Comparison of ENCODE assay signal across 22 mouse cellular contexts in genomic region chr19:23946751-23947150, GRCm38 (mm10).
DNase-seq lines count a peak whose midpoint lies in the region; ATAC-seq and TF ChIP-seq lines count a peak whose summit lies in the region.
"Had no signal": no experiment of that assay in that cellular context is flagged by ENCODE, and none has a peak within 500 bp of the region (broad histone marks: within the 10 kb centered on the region; RNA-seq: fewer than 3 reads in every experiment).

No protein-coding gene starts in this region.

- no peak for TF ChIP-seq CTCF in forebrain, postnatal 0 days (IDR thresholded peaks at IDR 0.05; ENCODE audit: low read depth)
- no peak for TF ChIP-seq CTCF in midbrain, postnatal 0 days (IDR thresholded peaks at IDR 0.05)

- no peak overlapping the region for H3K9ac ChIP-seq in forebrain, embryonic 11.5 days (ENCODE audit: low read length)
- no peak overlapping the region for H3K9ac ChIP-seq in forebrain, postnatal 0 days
- no peak overlapping the region for H3K9ac ChIP-seq in heart, embryonic 11.5 days (ENCODE audit: low read depth, low read length)
- no peak overlapping the region for H3K9ac ChIP-seq in midbrain, embryonic 14.5 days (replicated peaks; ENCODE audit: low read length)
- no peak overlapping the region for H3K9ac ChIP-seq in midbrain, embryonic 11.5 days (ENCODE audit: low read length)
- no peak overlapping the region for H3K9ac ChIP-seq in midbrain, postnatal 0 days (replicated peaks; ENCODE audit: low read length, poor library complexity, severe bottlenecking)

- WGBS in forebrain, embryonic 11.5 days: 71% methylated on average over 4 of the region's 4 CpGs
- 83% methylated on average over 4 of the region's 4 CpGs for WGBS in forebrain, postnatal 0 days
- WGBS in heart, embryonic 11.5 days (ENCODE audit: insufficient replicate concordance): 54% methylated on average over 4 of the region's 4 CpGs
- 75% methylated on average over 4 of the region's 4 CpGs for WGBS in midbrain, embryonic 10.5 days
- 80% methylated on average over 4 of the region's 4 CpGs for WGBS in midbrain, embryonic 14.5 days
- 66% methylated on average over 4 of the region's 4 CpGs for WGBS in midbrain, embryonic 11.5 days
- 87% methylated on average over 4 of the region's 4 CpGs for WGBS in midbrain, postnatal 0 days

- peak; percentile 44 for DNase-seq in forebrain, embryonic 11.5 days (ENCODE audit: low spot score)
- no peak for DNase-seq in forebrain, postnatal 0 days
- peak; percentile 85 for DNase-seq in heart, adult 11 months
- no peak for DNase-seq in midbrain, embryonic 10.5 days (ENCODE audit: low spot score)
- DNase-seq in midbrain, embryonic 14.5 days: no peak
- peak; percentile 70 for DNase-seq in midbrain, embryonic 11.5 days (ENCODE audit: low spot score, missing footprints)
- no peak for DNase-seq in midbrain, postnatal 0 days (ENCODE audit: low spot score)
- DNase-seq: adrenal gland, adult 2 months; adrenal gland, adult 8-10 months; adrenal gland, postnatal 10 days; adrenal gland, postnatal 14 days; adrenal gland, postnatal 25 days; adrenal gland, postnatal 36 days; B cell, adult 2 months; cerebellum, adult 11 months; cerebellum, adult 11-12 months had no signal

- no peak for ATAC-seq in forebrain, embryonic 11.5 days (replicated peaks; ENCODE audit: low FRiP score)
- no peak for ATAC-seq in forebrain, postnatal 0 days
- ATAC-seq in heart, embryonic 11.5 days (replicated peaks; ENCODE audit: insufficient number of reproducible peaks, low FRiP score, low TSS enrichment): no peak
- ATAC-seq in midbrain, embryonic 14.5 days (ENCODE audit: low FRiP score, low TSS enrichment): no peak
- no peak for ATAC-seq in midbrain, embryonic 11.5 days (ENCODE audit: low FRiP score)
- no peak for ATAC-seq in midbrain, postnatal 0 days (ENCODE audit: low FRiP score)
- ATAC-seq: activated CD4-positive, CD25-positive, alpha-beta regulatory T cell, adult 4 months; CD4-positive, CD25-positive, alpha-beta regulatory T cell, adult 4 months; Patski had no signal

- H3K4me2 ChIP-seq in forebrain, embryonic 11.5 days (ENCODE audit: low read depth, low read length, severe bottlenecking): no peak overlapping the region
- no peak overlapping the region for H3K4me2 ChIP-seq in forebrain, postnatal 0 days (ENCODE audit: low read depth)
- no peak overlapping the region for H3K4me2 ChIP-seq in heart, embryonic 11.5 days
- no peak overlapping the region for H3K4me2 ChIP-seq in midbrain, embryonic 14.5 days (ENCODE audit: low read length)
- H3K4me2 ChIP-seq in midbrain, embryonic 11.5 days: no peak overlapping the region
- H3K4me2 ChIP-seq in midbrain, postnatal 0 days (ENCODE audit: low read depth, low read length, poor library complexity, severe bottlenecking): no peak overlapping the region

- H3K36me3 ChIP-seq in forebrain, embryonic 11.5 days (ENCODE audit: control insufficient read depth, insufficient read depth, low read length): no peaks in the 10 kb centered on the region
- H3K36me3 ChIP-seq in forebrain, postnatal 0 days (ENCODE audit: insufficient read depth): peaks cover 59% of the 10 kb centered on the region
- no peaks in the 10 kb centered on the region for H3K36me3 ChIP-seq in heart, embryonic 11.5 days (ENCODE audit: control insufficient read depth, insufficient read depth, low read length)
- no peaks in the 10 kb centered on the region for H3K36me3 ChIP-seq in midbrain, embryonic 10.5 days
- peaks cover 37% of the 10 kb centered on the region for H3K36me3 ChIP-seq in midbrain, embryonic 14.5 days (ENCODE audit: control insufficient read depth, insufficient read depth, low read length)
- H3K36me3 ChIP-seq in midbrain, embryonic 11.5 days (ENCODE audit: control insufficient read depth, insufficient read depth, low read length): no peaks in the 10 kb centered on the region
- H3K36me3 ChIP-seq in midbrain, postnatal 0 days (ENCODE audit: insufficient read depth, low read length): peaks cover 37% of the 10 kb centered on the region
- H3K36me3 ChIP-seq: G1E had no signal

- H3K27me3 ChIP-seq in forebrain, embryonic 11.5 days (ENCODE audit: control insufficient read depth, insufficient read depth, low read length): no peaks in the 10 kb centered on the region
- no peaks in the 10 kb centered on the region for H3K27me3 ChIP-seq in forebrain, postnatal 0 days (ENCODE audit: insufficient read depth, low read length)
- no peaks in the 10 kb centered on the region for H3K27me3 ChIP-seq in heart, embryonic 11.5 days (ENCODE audit: control insufficient read depth, insufficient read depth, low read length)
- peaks cover 29% of the 10 kb centered on the region for H3K27me3 ChIP-seq in midbrain, embryonic 10.5 days (ENCODE audit: low read depth, poor library complexity, severe bottlenecking)
- H3K27me3 ChIP-seq in midbrain, embryonic 14.5 days (ENCODE audit: control insufficient read depth, insufficient read depth, low read length): no peaks in the 10 kb centered on the region
- H3K27me3 ChIP-seq in midbrain, embryonic 11.5 days (ENCODE audit: control insufficient read depth, insufficient read depth, low read length): peaks cover 3% of the 10 kb centered on the region; the same call in 1 of the 2 replicates
- H3K27me3 ChIP-seq in midbrain, postnatal 0 days (ENCODE audit: insufficient read depth, low read length): no peaks in the 10 kb centered on the region
- H3K27me3 ChIP-seq: CH12.LX had no signal

- peaks cover 5% of the 10 kb centered on the region; the same call in 1 of the 2 replicates for H3K4me1 ChIP-seq in forebrain, embryonic 11.5 days (replicated peaks; ENCODE audit: control insufficient read depth, insufficient read depth, low read length)
- no peaks in the 10 kb centered on the region for H3K4me1 ChIP-seq in forebrain, postnatal 0 days (ENCODE audit: insufficient read depth)
- H3K4me1 ChIP-seq in heart, embryonic 11.5 days (ENCODE audit: control insufficient read depth, insufficient read depth, low read length): no peaks in the 10 kb centered on the region
- H3K4me1 ChIP-seq in midbrain, embryonic 10.5 days: peaks cover 18% of the 10 kb centered on the region
- H3K4me1 ChIP-seq in midbrain, embryonic 14.5 days (ENCODE audit: control insufficient read depth, insufficient read depth, low read length): no peaks in the 10 kb centered on the region
- peaks cover 12% of the 10 kb centered on the region for H3K4me1 ChIP-seq in midbrain, embryonic 11.5 days (ENCODE audit: control insufficient read depth, insufficient read depth, low read length)
- no peaks in the 10 kb centered on the region for H3K4me1 ChIP-seq in midbrain, postnatal 0 days (ENCODE audit: insufficient read depth, low read length)

- H3K27ac ChIP-seq in forebrain, embryonic 11.5 days (ENCODE audit: low read depth, low read length): no peak overlapping the region
- no peak overlapping the region for H3K27ac ChIP-seq in forebrain, postnatal 0 days (ENCODE audit: low read depth, low read length)
- no peak overlapping the region for H3K27ac ChIP-seq in heart, embryonic 11.5 days (ENCODE audit: low read depth, low read length)
- peak overlapping the region; percentile 28; the same call in 1 of the 2 replicates for H3K27ac ChIP-seq in midbrain, embryonic 10.5 days (replicated peaks)
- no peak overlapping the region for H3K27ac ChIP-seq in midbrain, embryonic 14.5 days (replicated peaks; ENCODE audit: low read depth, low read length)
- H3K27ac ChIP-seq in midbrain, embryonic 11.5 days (ENCODE audit: low read depth, low read length): no peak overlapping the region
- H3K27ac ChIP-seq in midbrain, postnatal 0 days (ENCODE audit: low read depth, low read length): no peak overlapping the region

- H3K4me3 ChIP-seq in forebrain, embryonic 11.5 days (ENCODE audit: low read depth, low read length): no peak overlapping the region
- no peak overlapping the region for H3K4me3 ChIP-seq in forebrain, postnatal 0 days (ENCODE audit: low read depth, low read length)
- H3K4me3 ChIP-seq in heart, embryonic 11.5 days (ENCODE audit: low read depth, low read length): no peak overlapping the region
- H3K4me3 ChIP-seq in midbrain, embryonic 10.5 days: no peak overlapping the region
- H3K4me3 ChIP-seq in midbrain, embryonic 14.5 days (replicated peaks; ENCODE audit: low read depth, low read length): no peak overlapping the region
- no peak overlapping the region for H3K4me3 ChIP-seq in midbrain, embryonic 11.5 days (ENCODE audit: low read depth, low read length)
- H3K4me3 ChIP-seq in midbrain, postnatal 0 days (ENCODE audit: low read depth, low read length): no peak overlapping the region

- H3K9me3 ChIP-seq in forebrain, embryonic 11.5 days (ENCODE audit: control insufficient read depth, low read length): no peaks in the 10 kb centered on the region
- H3K9me3 ChIP-seq in forebrain, postnatal 0 days (ENCODE audit: low read length): no peaks in the 10 kb centered on the region
- no peaks in the 10 kb centered on the region for H3K9me3 ChIP-seq in heart, embryonic 11.5 days (replicated peaks; ENCODE audit: control insufficient read depth, low read length)
- H3K9me3 ChIP-seq in midbrain, embryonic 10.5 days (replicated peaks): no peaks in the 10 kb centered on the region
- no peaks in the 10 kb centered on the region for H3K9me3 ChIP-seq in midbrain, embryonic 14.5 days (ENCODE audit: control insufficient read depth, low read length)
- H3K9me3 ChIP-seq in midbrain, embryonic 11.5 days (ENCODE audit: control insufficient read depth, low read length): no peaks in the 10 kb centered on the region
- H3K9me3 ChIP-seq in midbrain, postnatal 0 days (ENCODE audit: low read length): no peaks in the 10 kb centered on the region
- H3K9me3 ChIP-seq: G1E had no signal

Comparison
In these comparisons a context has a peak if more than half of its experiments do, and no peak if none do; other contexts are left out.
1. DNase-seq: peak in forebrain, embryonic 11.5 days (single experiment), heart, adult 11 months (single experiment) and midbrain, embryonic 11.5 days (single experiment); none in forebrain, postnatal 0 days (single experiment), midbrain, embryonic 10.5 days (single experiment), midbrain, embryonic 14.5 days (single experiment) and midbrain, postnatal 0 days (single experiment).